Mouse (Mus musculus): ENCODE measurements around the gene Foxp1. TPM values are rescaled to one million over a fixed set of nuclear protein-coding genes. Genes with fewer than 3 reads are reported as not detected.

The Foxp1 gene
- polyA plus RNA-seq, 1 experiment from 2014 or later, result 38.0 TPM

- TF ChIP-seq CTCF (IDR thresholded peaks at IDR 0.05; ENCODE audit: low read depth), result no peak
Measured at GRCm38 (mm10) chr6:99188366-99189216, 333.9 kb downstream of the Foxp1 start.

GRCm38 (mm10) chr6:99187914-99188313, 334.6 kb downstream of the Foxp1 start:
- no peak for TF ChIP-seq CTCF (IDR thresholded peaks at IDR 0.05; ENCODE audit: low read depth)
- Histone ChIP-seq H3K27ac (no peak overlapping the region), H3K9ac (ENCODE audit: low read depth, low read length) (no peak overlapping the region), H3K4me2 (ENCODE audit: low read length) (no peak overlapping the region), H3K4me3 (replicated peaks; ENCODE audit: low read depth, low read length) (no peak overlapping the region), H3K27me3 (ENCODE audit: insufficient read depth, low read length) (no peaks in the 10 kb centered on the region), H3K9me3 (replicated peaks; ENCODE audit: low read length) (no peaks in the 10 kb centered on the region), H3K36me3 (ENCODE audit: insufficient read depth, low read length) (no peaks in the 10 kb centered on the region), H3K4me1 (replicated peaks; ENCODE audit: insufficient read depth, low read length) (no peaks in the 10 kb centered on the region)
- ATAC-seq (replicated peaks; ENCODE audit: low FRiP score, low read depth), result no peak
- WGBS, result 79% methylated on average over 3 of the region's 3 CpGs
- DNase-seq (ENCODE audit: low spot score), result no peak

More at GRCm38 (mm10) chr6:99188366-99189216, 333.9 kb downstream of the Foxp1 start:
- no peak overlapping the region for H3K4me3 ChIP-seq (replicated peaks; ENCODE audit: low read depth, low read length)
- WGBS, result 36% methylated on average over 4 of the region's 4 CpGs
- no peaks in the 10 kb centered on the region for H3K4me1 ChIP-seq (replicated peaks; ENCODE audit: insufficient read depth, low read length)
- no peak for DNase-seq (ENCODE audit: low spot score)
- no peak for ATAC-seq (replicated peaks; ENCODE audit: low FRiP score, low read depth)
- H3K4me2 ChIP-seq (ENCODE audit: low read length), result no peak overlapping the region
- H3K9ac ChIP-seq (ENCODE audit: low read depth, low read length), result no peak overlapping the region
- H3K27ac ChIP-seq, result no peak overlapping the region
- H3K36me3 ChIP-seq (ENCODE audit: insufficient read depth, low read length), result no peaks in the 10 kb centered on the region
- H3K9me3 ChIP-seq (replicated peaks; ENCODE audit: low read length), result no peaks in the 10 kb centered on the region
- no peaks in the 10 kb centered on the region for H3K27me3 ChIP-seq (ENCODE audit: insufficient read depth, low read length)

- DNase-seq (ENCODE audit: low spot score), result no peak
- ATAC-seq (replicated peaks; ENCODE audit: low FRiP score, low read depth), result no peak
- Histone ChIP-seq H3K4me1 (replicated peaks; ENCODE audit: insufficient read depth, low read length) (no peaks in the 10 kb centered on the region), H3K4me3 (replicated peaks; ENCODE audit: low read depth, low read length) (no peak overlapping the region), H3K27ac (no peak overlapping the region), H3K4me2 (ENCODE audit: low read length) (no peak overlapping the region), H3K27me3 (ENCODE audit: insufficient read depth, low read length) (no peaks in the 10 kb centered on the region), H3K9me3 (replicated peaks; ENCODE audit: low read length) (no peaks in the 10 kb centered on the region), H3K9ac (ENCODE audit: low read depth, low read length) (no peak overlapping the region), H3K36me3 (ENCODE audit: insufficient read depth, low read length) (no peaks in the 10 kb centered on the region)
- 76% methylated on average over 2 of the region's 2 CpGs for WGBS
- TF ChIP-seq CTCF (IDR thresholded peaks at IDR 0.05; ENCODE audit: low read depth), result no peak
Measured at GRCm38 (mm10) chr6:99187415-99187814, 335.1 kb downstream of the Foxp1 start.

- no peak for ATAC-seq (replicated peaks; ENCODE audit: low FRiP score, low read depth)
- Histone ChIP-seq H3K9ac (ENCODE audit: low read depth, low read length) (no peak overlapping the region), H3K4me2 (ENCODE audit: low read length) (no peak overlapping the region), H3K27ac (no peak overlapping the region), H3K4me1 (replicated peaks; ENCODE audit: insufficient read depth, low read length) (no peaks in the 10 kb centered on the region), H3K27me3 (ENCODE audit: insufficient read depth, low read length) (no peaks in the 10 kb centered on the region), H3K9me3 (replicated peaks; ENCODE audit: low read length) (no peaks in the 10 kb centered on the region), H3K36me3 (ENCODE audit: insufficient read depth, low read length) (no peaks in the 10 kb centered on the region), H3K4me3 (replicated peaks; ENCODE audit: low read depth, low read length) (no peak overlapping the region)
- 73% methylated on average over 7 of the region's 7 CpGs for WGBS
- no peak for TF ChIP-seq CTCF (IDR thresholded peaks at IDR 0.05; ENCODE audit: low read depth)
- DNase-seq (ENCODE audit: low spot score), result no peak
Measured at GRCm38 (mm10) chr6:99186569-99186968, 336.0 kb downstream of the Foxp1 start.

DNA sequence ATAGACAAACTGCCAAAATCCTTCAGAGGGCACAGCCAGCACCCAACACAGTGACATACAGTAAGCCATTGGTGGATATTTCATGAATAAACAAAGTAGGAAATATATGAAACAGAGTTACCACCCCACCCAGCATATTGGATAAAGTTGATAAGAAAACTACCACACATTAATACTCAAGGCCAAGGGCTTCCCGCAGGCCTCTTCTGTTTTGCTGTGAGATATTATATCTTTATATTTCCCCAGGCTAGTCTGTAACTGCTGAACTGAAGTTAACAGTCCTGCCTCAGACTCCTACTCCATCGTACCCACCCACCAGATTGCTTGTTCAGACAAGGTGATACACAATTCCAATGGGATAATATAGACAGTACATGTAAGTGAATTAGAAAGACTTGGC, 336.7 kb downstream of the Foxp1 start:
- Histone ChIP-seq H3K4me3 (replicated peaks; ENCODE audit: low read depth, low read length) (no peak overlapping the region), H3K9me3 (replicated peaks; ENCODE audit: low read length) (no peaks in the 10 kb centered on the region), H3K9ac (ENCODE audit: low read depth, low read length) (no peak overlapping the region), H3K4me2 (ENCODE audit: low read length) (no peak overlapping the region), H3K27ac (no peak overlapping the region), H3K36me3 (ENCODE audit: insufficient read depth, low read length) (no peaks in the 10 kb centered on the region), H3K4me1 (replicated peaks; ENCODE audit: insufficient read depth, low read length) (no peaks in the 10 kb centered on the region), H3K27me3 (ENCODE audit: insufficient read depth, low read length) (no peaks in the 10 kb centered on the region)
- 85% methylated on average over 2 of the region's 2 CpGs for WGBS
- no peak for TF ChIP-seq CTCF (IDR thresholded peaks at IDR 0.05; ENCODE audit: low read depth)
- DNase-seq (ENCODE audit: low spot score) (no peak), ATAC-seq (replicated peaks; ENCODE audit: low FRiP score, low read depth) (no peak)

DNA sequence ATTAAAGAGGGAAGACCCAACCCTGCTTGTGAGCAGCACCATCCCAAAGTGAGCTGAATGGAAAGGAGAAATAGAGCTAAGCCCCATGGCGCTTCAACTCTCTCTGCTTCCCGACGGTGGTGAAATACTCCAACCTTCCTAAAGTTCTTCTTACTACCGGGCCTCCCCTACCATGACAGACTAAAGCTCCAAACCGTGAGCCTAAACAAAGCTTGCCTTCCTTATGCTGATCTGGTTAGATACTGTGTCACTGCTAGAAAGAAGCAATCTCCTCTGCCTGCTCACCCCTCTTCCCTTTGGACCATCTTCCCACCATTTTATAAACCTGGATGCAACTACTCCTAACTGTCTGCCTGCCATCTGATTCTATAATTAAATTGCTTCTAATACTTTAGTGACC, 338.5 kb downstream of the Foxp1 start:
- Histone ChIP-seq H3K4me2 (ENCODE audit: low read length) (no peak overlapping the region), H3K9ac (ENCODE audit: low read depth, low read length) (no peak overlapping the region), H3K27me3 (ENCODE audit: insufficient read depth, low read length) (no peaks in the 10 kb centered on the region), H3K9me3 (replicated peaks; ENCODE audit: low read length) (no peaks in the 10 kb centered on the region), H3K4me1 (replicated peaks; ENCODE audit: insufficient read depth, low read length) (no peaks in the 10 kb centered on the region), H3K4me3 (replicated peaks; ENCODE audit: low read depth, low read length) (no peak overlapping the region), H3K27ac (no peak overlapping the region), H3K36me3 (ENCODE audit: insufficient read depth, low read length) (no peaks in the 10 kb centered on the region)
- TF ChIP-seq CTCF (IDR thresholded peaks at IDR 0.05; ENCODE audit: low read depth), result no peak
- ATAC-seq (replicated peaks; ENCODE audit: low FRiP score, low read depth) (no peak), DNase-seq (ENCODE audit: low spot score) (no peak)
- WGBS, result 96% methylated on average over 5 of the region's 5 CpGs
